Mouse (Mus musculus): Measurements from ENCODE around the gene Nfe2. TPM values are rescaled to one million over a fixed set of nuclear protein-coding genes. Genes with fewer than 3 reads are reported as not detected.

Nfe2 gene
- total and polyA plus RNA-seq, 3 experiments = 151 to 254 (median 177) TPM

DNA sequence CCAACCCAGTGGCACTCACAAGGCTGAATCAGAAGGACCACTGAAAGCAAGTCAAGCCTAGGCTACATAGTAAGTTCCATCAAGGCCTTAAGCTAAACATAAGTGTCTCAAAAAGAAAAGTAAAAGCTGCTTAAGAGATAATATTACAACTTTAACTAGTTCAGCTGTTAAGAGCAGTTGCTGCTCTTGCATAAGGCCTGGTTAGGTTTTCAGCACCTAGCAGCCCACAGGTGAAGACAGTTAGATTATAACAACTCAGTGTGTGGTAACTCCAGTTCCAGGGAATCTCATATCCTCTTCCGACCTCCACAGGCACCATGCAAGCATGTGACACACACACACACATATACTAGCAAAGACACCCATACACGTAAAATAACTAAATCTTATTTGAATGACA is 30.6 kb downstream of the Nfe2 start:
- DNase-seq (ENCODE audit: low spot score) (no peak), ATAC-seq (ENCODE audit: extremely low read depth, insufficient number of reproducible peaks, low FRiP score, poor library complexity, severe bottlenecking) (no peak)
- no peaks in the 10 kb centered on the region for H3K9me3 ChIP-seq (replicated peaks)
- TF ChIP-seq GATA2 (IDR thresholded peaks at IDR 0.05; ENCODE audit: borderline replicate concordance, low read depth, low read length) (no peak), POLR2AphosphoS5 (IDR thresholded peaks at IDR 0.05; ENCODE audit: insufficient replicate concordance, low read depth, low read length) (no peak), TAL1 (conservative IDR thresholded peaks at IDR 0.05; ENCODE audit: low read depth, low read length) (no peak), CTCF (IDR thresholded peaks at IDR 0.05; ENCODE audit: low read depth, low read length) (no peak), GATA1 (IDR thresholded peaks at IDR 0.05; ENCODE audit: borderline replicate concordance, low read length) (no peak)
- no peak overlapping the region for H3K4me3 ChIP-seq (ENCODE audit: low read depth, low read length)
- H3K36me3 ChIP-seq (replicated peaks) = peaks cover 50% of the 10 kb centered on the region
- H3K27me3 ChIP-seq (ENCODE audit: insufficient read depth, low read length) = no peaks in the 10 kb centered on the region
- H3K4me1 ChIP-seq (ENCODE audit: insufficient read depth, low read depth, low read length) = peaks cover 29% of the 10 kb centered on the region

DNA sequence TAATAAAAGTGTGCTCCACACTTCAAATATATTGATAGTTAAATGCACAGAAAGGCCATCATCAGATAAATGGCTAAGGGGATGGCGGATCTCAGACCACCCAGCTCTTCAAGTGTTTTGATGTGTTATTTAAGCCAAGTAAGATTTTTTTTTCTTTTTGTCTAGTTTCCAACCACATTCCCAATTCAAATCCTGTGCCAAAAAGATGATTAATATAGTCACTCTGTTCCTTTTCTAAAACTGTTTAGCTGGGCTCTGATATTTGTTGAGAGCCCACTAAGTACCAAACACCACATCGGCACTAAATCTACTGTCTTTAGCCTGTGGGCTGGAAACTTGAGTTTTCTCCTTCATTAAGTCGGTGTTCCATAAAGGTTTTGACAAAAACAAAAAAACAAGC is 31.2 kb downstream of the Nfe2 start:
- ATAC-seq (ENCODE audit: extremely low read depth, insufficient number of reproducible peaks, low FRiP score, poor library complexity, severe bottlenecking) = no peak
- no peak for DNase-seq (ENCODE audit: low spot score)
- Histone ChIP-seq H3K4me1 (ENCODE audit: insufficient read depth, low read depth, low read length) (peaks cover 27% of the 10 kb centered on the region), H3K4me3 (ENCODE audit: low read depth, low read length) (no peak overlapping the region), H3K9me3 (replicated peaks) (no peaks in the 10 kb centered on the region), H3K36me3 (replicated peaks) (peaks cover 48% of the 10 kb centered on the region), H3K27me3 (ENCODE audit: insufficient read depth, low read length) (no peaks in the 10 kb centered on the region)
- TF ChIP-seq GATA2 (IDR thresholded peaks at IDR 0.05; ENCODE audit: borderline replicate concordance, low read depth, low read length) (no peak), POLR2AphosphoS5 (IDR thresholded peaks at IDR 0.05; ENCODE audit: insufficient replicate concordance, low read depth, low read length) (no peak), CTCF (IDR thresholded peaks at IDR 0.05; ENCODE audit: low read depth, low read length) (no peak), GATA1 (IDR thresholded peaks at IDR 0.05; ENCODE audit: borderline replicate concordance, low read length) (no peak), TAL1 (conservative IDR thresholded peaks at IDR 0.05; ENCODE audit: low read depth, low read length) (no peak)

DNA sequence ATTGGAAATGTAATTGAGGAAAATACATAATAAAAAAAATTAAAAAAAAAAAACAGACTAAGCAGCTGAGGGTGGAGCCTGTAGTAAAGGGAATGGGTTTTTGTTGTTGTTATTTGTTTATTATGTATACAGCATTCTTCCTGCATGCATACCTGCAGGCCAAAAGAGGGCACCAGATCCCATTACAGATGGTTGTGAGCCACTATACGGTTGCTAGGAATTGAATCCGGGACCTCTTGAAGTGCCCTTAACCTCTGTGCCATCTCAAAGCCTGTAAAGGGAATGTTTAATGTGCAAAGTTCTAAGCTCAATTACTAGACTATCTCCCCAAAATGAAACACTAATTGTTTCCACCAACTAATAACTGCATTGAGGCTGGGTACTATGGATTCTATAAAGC is 34.0 kb downstream of the Nfe2 start:
- H3K4me3 ChIP-seq (ENCODE audit: low read depth, low read length) = no peak overlapping the region
- H3K36me3 ChIP-seq (replicated peaks) = peaks cover 67% of the 10 kb centered on the region
- no peaks in the 10 kb centered on the region for H3K9me3 ChIP-seq (replicated peaks)
- ATAC-seq (ENCODE audit: extremely low read depth, insufficient number of reproducible peaks, low FRiP score, poor library complexity, severe bottlenecking) = no peak
- DNase-seq (ENCODE audit: low spot score) = no peak
- TF ChIP-seq CTCF (IDR thresholded peaks at IDR 0.05; ENCODE audit: low read depth, low read length) (no peak), GATA1 (IDR thresholded peaks at IDR 0.05; ENCODE audit: borderline replicate concordance, low read length) (no peak)
- H3K27me3 ChIP-seq (ENCODE audit: insufficient read depth, low read length) = no peaks in the 10 kb centered on the region
- peaks cover 33% of the 10 kb centered on the region for H3K4me1 ChIP-seq (ENCODE audit: insufficient read depth, low read depth, low read length)

DNA sequence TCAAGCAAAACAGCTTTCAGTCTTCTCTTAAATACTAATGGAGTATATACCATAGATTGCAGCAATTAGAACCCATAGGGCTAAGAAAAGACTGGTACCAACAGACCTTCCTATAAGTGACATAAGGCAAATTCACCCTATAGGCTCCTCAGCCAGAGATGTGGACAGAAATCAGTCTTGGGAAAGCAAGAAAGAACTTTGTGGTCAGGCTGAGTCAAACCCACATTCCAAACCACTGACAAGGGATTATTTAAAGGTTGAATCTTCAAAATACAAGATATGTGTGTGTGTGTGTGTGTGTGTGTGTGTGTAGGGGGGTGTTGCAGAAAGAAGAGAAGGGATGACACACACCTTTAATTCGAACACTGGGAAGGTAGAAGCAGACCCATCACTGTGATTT is 36.8 kb downstream of the Nfe2 start:
- peaks cover 55% of the 10 kb centered on the region for H3K36me3 ChIP-seq (replicated peaks)
- TF ChIP-seq GATA2 (IDR thresholded peaks at IDR 0.05; ENCODE audit: borderline replicate concordance, low read depth, low read length) (no peak), CTCF (IDR thresholded peaks at IDR 0.05; ENCODE audit: low read depth, low read length) (no peak), TAL1 (conservative IDR thresholded peaks at IDR 0.05; ENCODE audit: low read depth, low read length) (no peak), POLR2AphosphoS5 (IDR thresholded peaks at IDR 0.05; ENCODE audit: insufficient replicate concordance, low read depth, low read length) (no peak), GATA1 (IDR thresholded peaks at IDR 0.05; ENCODE audit: borderline replicate concordance, low read length) (no peak)
- no peak for ATAC-seq (ENCODE audit: extremely low read depth, insufficient number of reproducible peaks, low FRiP score, poor library complexity, severe bottlenecking)

DNA sequence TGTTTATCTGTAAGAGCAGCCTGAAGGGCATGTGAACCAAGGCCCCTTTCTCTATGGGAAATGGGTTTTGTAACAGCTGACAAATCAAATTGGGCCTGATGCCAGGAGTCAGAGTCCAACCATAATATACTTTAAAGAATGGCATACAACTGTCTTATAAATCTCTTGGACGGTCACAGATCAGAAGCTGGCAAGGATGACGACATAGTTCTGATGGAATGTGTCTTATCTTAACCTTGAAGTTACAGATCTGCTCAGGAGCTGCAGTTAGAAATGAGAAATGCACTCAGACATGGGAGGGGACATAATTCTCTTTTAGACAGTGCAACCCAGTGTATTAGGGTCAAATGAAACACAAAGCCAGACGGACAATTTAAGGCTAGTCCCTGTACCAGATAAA is 37.4 kb downstream of the Nfe2 start:
- ATAC-seq (ENCODE audit: extremely low read depth, insufficient number of reproducible peaks, low FRiP score, poor library complexity, severe bottlenecking) (no peak), DNase-seq (ENCODE audit: low spot score) (no peak)
- Histone ChIP-seq H3K27me3 (ENCODE audit: insufficient read depth, low read length) (no peaks in the 10 kb centered on the region), H3K9me3 (replicated peaks) (no peaks in the 10 kb centered on the region), H3K4me3 (ENCODE audit: low read depth, low read length) (no peak overlapping the region), H3K36me3 (replicated peaks) (peaks cover 53% of the 10 kb centered on the region), H3K4me1 (ENCODE audit: insufficient read depth, low read depth, low read length) (peaks cover 44% of the 10 kb centered on the region)
- TF ChIP-seq POLR2AphosphoS5 (IDR thresholded peaks at IDR 0.05; ENCODE audit: insufficient replicate concordance, low read depth, low read length) (no peak), TAL1 (conservative IDR thresholded peaks at IDR 0.05; ENCODE audit: low read depth, low read length) (no peak), CTCF (IDR thresholded peaks at IDR 0.05; ENCODE audit: low read depth, low read length) (no peak), GATA1 (IDR thresholded peaks at IDR 0.05; ENCODE audit: borderline replicate concordance, low read length) (no peak), GATA2 (IDR thresholded peaks at IDR 0.05; ENCODE audit: borderline replicate concordance, low read depth, low read length) (no peak)

More for the DNA sequence above, 36.8 kb downstream of the Nfe2 start:
- no peak overlapping the region for H3K4me3 ChIP-seq (ENCODE audit: low read depth, low read length)
- no peak for DNase-seq (ENCODE audit: low spot score)
- H3K27me3 ChIP-seq (ENCODE audit: insufficient read depth, low read length) = no peaks in the 10 kb centered on the region
- no peaks in the 10 kb centered on the region for H3K9me3 ChIP-seq (replicated peaks)
- H3K4me1 ChIP-seq (ENCODE audit: insufficient read depth, low read depth, low read length) = peaks cover 39% of the 10 kb centered on the region

DNA sequence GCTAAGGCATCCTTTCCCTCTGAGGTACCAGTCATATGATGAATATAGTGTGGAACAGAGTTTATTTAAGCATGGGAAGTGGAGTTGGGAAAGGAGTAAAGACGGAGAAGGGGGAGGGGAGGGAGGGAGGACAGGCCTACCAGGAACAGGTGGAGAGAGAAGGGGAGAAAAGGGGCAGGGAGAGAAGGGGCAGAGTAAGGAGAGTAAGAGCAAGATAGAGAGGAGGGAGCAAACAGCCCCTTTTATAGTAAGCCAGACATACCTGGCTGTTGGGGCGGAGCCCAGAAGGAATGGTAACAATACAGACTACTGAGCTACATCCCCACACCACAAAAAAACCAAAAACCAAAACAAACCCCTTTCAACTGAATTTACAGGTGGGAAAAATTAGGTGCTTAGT is 42.2 kb downstream of the Nfe2 start:
- no peaks in the 10 kb centered on the region for H3K9me3 ChIP-seq (replicated peaks)
- H3K4me3 ChIP-seq (ENCODE audit: low read depth, low read length) = peak overlapping the region; percentile 54; the same call in 1 of the 2 replicates
- TF ChIP-seq GATA2 (IDR thresholded peaks at IDR 0.05; ENCODE audit: borderline replicate concordance, low read depth, low read length) (no peak), TAL1 (conservative IDR thresholded peaks at IDR 0.05; ENCODE audit: low read depth, low read length) (no peak), GATA1 (IDR thresholded peaks at IDR 0.05; ENCODE audit: borderline replicate concordance, low read length) (no peak), POLR2AphosphoS5 (IDR thresholded peaks at IDR 0.05; ENCODE audit: insufficient replicate concordance, low read depth, low read length) (no peak), CTCF (IDR thresholded peaks at IDR 0.05; ENCODE audit: low read depth, low read length) (no peak)
- peaks cover 53% of the 10 kb centered on the region for H3K36me3 ChIP-seq (replicated peaks)
- no peaks in the 10 kb centered on the region for H3K27me3 ChIP-seq (ENCODE audit: insufficient read depth, low read length)
- no peak for DNase-seq (ENCODE audit: low spot score)
- peaks cover 48% of the 10 kb centered on the region for H3K4me1 ChIP-seq (ENCODE audit: insufficient read depth, low read depth, low read length)
- ATAC-seq (ENCODE audit: extremely low read depth, insufficient number of reproducible peaks, low FRiP score, poor library complexity, severe bottlenecking) = no peak

Measured in G1E (cell line).